Mouse (Mus musculus): ENCODE measurements at regions not wholly inside any gene's neighbourhood (a gene's known extent, or its start where the extent isn't known, plus 50 kb on each side); places are given as distances from the start of the nearest gene placed in this dataset.

DNA sequence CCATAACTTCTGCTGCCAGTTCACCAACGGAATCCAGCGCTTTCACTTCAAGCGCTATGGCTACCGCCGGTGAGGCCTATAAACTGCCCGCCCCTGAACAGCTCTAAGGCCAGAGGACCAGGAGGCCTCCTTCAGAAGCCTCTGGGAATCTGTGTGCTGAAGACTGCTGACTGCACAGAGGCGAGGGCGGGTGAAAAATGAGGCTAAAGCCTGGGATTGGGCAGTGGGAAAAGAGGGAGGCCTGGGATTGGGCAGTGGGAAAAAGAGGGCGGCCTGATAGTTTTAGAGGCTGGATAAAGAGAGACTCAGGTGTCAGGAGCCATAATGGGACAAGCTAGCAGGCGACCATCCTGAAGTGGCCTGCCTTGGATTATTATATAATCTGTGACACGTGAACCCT, 80.8 kb downstream of the Plekhb2 start:
- Histone ChIP-seq H3K27me3 (ENCODE audit: control insufficient read depth, insufficient read depth, low read length) (no peaks in the 10 kb centered on the region), H3K9me3 (replicated peaks; ENCODE audit: control insufficient read depth, low read length) (peaks cover 10% of the 10 kb centered on the region), H3K4me1 (ENCODE audit: control insufficient read depth, insufficient read depth, low read length) (no peaks in the 10 kb centered on the region), H3K27ac (ENCODE audit: low read length) (no peak overlapping the region), H3K4me3 (replicated peaks; ENCODE audit: low read length) (no peak overlapping the region), H3K36me3 (ENCODE audit: control insufficient read depth, insufficient read depth, low read length) (no peaks in the 10 kb centered on the region), H3K4me2 (ENCODE audit: low read depth, low read length) (no peak overlapping the region), H3K9ac (ENCODE audit: low read length) (no peak overlapping the region)
- no peak for ATAC-seq (ENCODE audit: insufficient read depth, low FRiP score)
- whole genome bisulfite sequencing: 93% methylated on average over 11 of the region's 11 CpGs

DNA sequence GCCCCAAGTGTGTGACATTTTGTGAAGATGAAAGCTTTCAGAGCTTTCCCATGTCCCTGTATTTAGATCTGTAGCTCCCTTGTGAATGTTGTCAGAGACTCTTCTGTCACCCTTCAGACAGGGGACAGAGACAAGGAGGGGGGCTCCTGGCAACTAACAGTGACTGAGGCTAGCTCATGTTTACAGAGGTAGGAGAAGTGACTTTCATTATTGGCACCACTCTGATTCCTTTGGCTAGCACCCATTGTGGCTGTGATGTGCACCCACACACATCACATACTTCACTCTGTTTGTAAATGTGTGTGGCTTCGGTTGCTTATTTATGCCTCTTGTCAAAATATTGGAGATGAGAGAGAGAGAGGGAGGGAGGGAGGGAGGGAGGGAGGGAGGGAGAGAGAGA, 93.4 kb downstream of the Plekhb2 start:
- Histone ChIP-seq H3K4me2 (ENCODE audit: low read depth, low read length) (no peak overlapping the region), H3K4me3 (replicated peaks; ENCODE audit: low read length) (no peak overlapping the region), H3K9me3 (replicated peaks; ENCODE audit: control insufficient read depth, low read length) (no peaks in the 10 kb centered on the region; the same call in 1 of the 2 replicates), H3K9ac (ENCODE audit: low read length) (no peak overlapping the region), H3K4me1 (ENCODE audit: control insufficient read depth, insufficient read depth, low read length) (no peaks in the 10 kb centered on the region), H3K36me3 (ENCODE audit: control insufficient read depth, insufficient read depth, low read length) (no peaks in the 10 kb centered on the region), H3K27ac (ENCODE audit: low read length) (no peak overlapping the region), H3K27me3 (ENCODE audit: control insufficient read depth, insufficient read depth, low read length) (no peaks in the 10 kb centered on the region)
- 83% methylated on average over 1 of the region's 1 CpGs for WGBS
- ATAC-seq (ENCODE audit: insufficient read depth, low FRiP score): no peak

- H3K27ac ChIP-seq (ENCODE audit: low read length): no peak overlapping the region
- WGBS: 74% methylated on average over 19 of the region's 19 CpGs
- H3K9ac ChIP-seq (ENCODE audit: low read length): no peak overlapping the region
- no peaks in the 10 kb centered on the region for H3K4me1 ChIP-seq (ENCODE audit: control insufficient read depth, insufficient read depth, low read length)
- ATAC-seq (ENCODE audit: insufficient read depth, low FRiP score): no peak
- H3K36me3 ChIP-seq (ENCODE audit: control insufficient read depth, insufficient read depth, low read length): no peaks in the 10 kb centered on the region
- no peaks in the 10 kb centered on the region for H3K27me3 ChIP-seq (ENCODE audit: control insufficient read depth, insufficient read depth, low read length)
- H3K4me2 ChIP-seq (ENCODE audit: low read depth, low read length): no peak overlapping the region
- H3K9me3 ChIP-seq (replicated peaks; ENCODE audit: control insufficient read depth, low read length): no peaks in the 10 kb centered on the region; the same call in 1 of the 2 replicates
- H3K4me3 ChIP-seq (replicated peaks; ENCODE audit: low read length): no peak overlapping the region
Measured at GRCm38 (mm10) chr1:34961633-34962507, 112.1 kb downstream of the Plekhb2 start.

- Histone ChIP-seq H3K27ac (ENCODE audit: low read length) (no peak overlapping the region), H3K4me2 (ENCODE audit: low read depth, low read length) (no peak overlapping the region), H3K9ac (ENCODE audit: low read length) (no peak overlapping the region), H3K36me3 (ENCODE audit: control insufficient read depth, insufficient read depth, low read length) (no peaks in the 10 kb centered on the region), H3K4me1 (ENCODE audit: control insufficient read depth, insufficient read depth, low read length) (no peaks in the 10 kb centered on the region), H3K4me3 (replicated peaks; ENCODE audit: low read length) (no peak overlapping the region), H3K9me3 (replicated peaks; ENCODE audit: control insufficient read depth, low read length) (no peaks in the 10 kb centered on the region; the same call in 1 of the 2 replicates), H3K27me3 (ENCODE audit: control insufficient read depth, insufficient read depth, low read length) (no peaks in the 10 kb centered on the region)
- WGBS: 74% methylated on average over 6 of the region's 6 CpGs
- no peak for ATAC-seq (ENCODE audit: insufficient read depth, low FRiP score)
Measured at GRCm38 (mm10) chr1:34962508-34962885, 112.7 kb downstream of the Plekhb2 start.

DNA sequence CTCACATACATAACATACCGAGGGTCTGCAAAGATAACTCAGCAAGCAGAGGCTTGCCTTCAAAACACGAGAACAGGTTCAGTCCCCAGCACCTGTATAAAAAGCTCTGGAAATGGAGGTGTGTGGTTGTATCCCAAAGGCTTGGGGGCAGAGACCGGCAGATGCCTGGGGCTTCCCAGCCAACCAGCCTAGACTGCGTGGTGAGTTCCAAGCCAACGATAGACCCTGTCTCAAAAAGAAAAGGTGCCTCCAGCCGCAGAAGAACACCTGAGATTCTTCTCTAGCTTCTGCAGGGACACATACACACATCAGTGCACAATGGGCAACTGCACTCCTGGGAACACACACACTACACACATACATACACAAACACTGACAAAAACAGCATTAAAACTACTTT, 125.0 kb downstream of the Plekhb2 start:
- no peaks in the 10 kb centered on the region for H3K27me3 ChIP-seq (ENCODE audit: control insufficient read depth, insufficient read depth, low read length)
- H3K4me1 ChIP-seq (ENCODE audit: control insufficient read depth, insufficient read depth, low read length): no peaks in the 10 kb centered on the region
- 83% methylated on average over 6 of the region's 6 CpGs for whole genome bisulfite sequencing
- H3K4me2 ChIP-seq (ENCODE audit: low read depth, low read length): no peak overlapping the region
- ATAC-seq (ENCODE audit: insufficient read depth, low FRiP score): no peak
- no peak overlapping the region for H3K9ac ChIP-seq (ENCODE audit: low read length)
- peaks cover 3% of the 10 kb centered on the region for H3K9me3 ChIP-seq (replicated peaks; ENCODE audit: control insufficient read depth, low read length)
- H3K27ac ChIP-seq (ENCODE audit: low read length): no peak overlapping the region
- no peak overlapping the region for H3K4me3 ChIP-seq (replicated peaks; ENCODE audit: low read length)
- H3K36me3 ChIP-seq (ENCODE audit: control insufficient read depth, insufficient read depth, low read length): no peaks in the 10 kb centered on the region

- 92% methylated on average over 10 of the region's 10 CpGs for WGBS
- H3K9me3 ChIP-seq (replicated peaks; ENCODE audit: control insufficient read depth, low read length): peaks cover 3% of the 10 kb centered on the region
- no peak overlapping the region for H3K27ac ChIP-seq (ENCODE audit: low read length)
- no peaks in the 10 kb centered on the region for H3K27me3 ChIP-seq (ENCODE audit: control insufficient read depth, insufficient read depth, low read length)
- H3K4me1 ChIP-seq (ENCODE audit: control insufficient read depth, insufficient read depth, low read length): no peaks in the 10 kb centered on the region
- no peaks in the 10 kb centered on the region for H3K36me3 ChIP-seq (ENCODE audit: control insufficient read depth, insufficient read depth, low read length)
- H3K4me3 ChIP-seq (replicated peaks; ENCODE audit: low read length): no peak overlapping the region
- no peak overlapping the region for H3K9ac ChIP-seq (ENCODE audit: low read length)
- ATAC-seq (ENCODE audit: insufficient read depth, low FRiP score): no peak
- no peak overlapping the region for H3K4me2 ChIP-seq (ENCODE audit: low read depth, low read length)
Measured at GRCm38 (mm10) chr1:34978156-34978555, 128.4 kb downstream of the Plekhb2 start.

DNA sequence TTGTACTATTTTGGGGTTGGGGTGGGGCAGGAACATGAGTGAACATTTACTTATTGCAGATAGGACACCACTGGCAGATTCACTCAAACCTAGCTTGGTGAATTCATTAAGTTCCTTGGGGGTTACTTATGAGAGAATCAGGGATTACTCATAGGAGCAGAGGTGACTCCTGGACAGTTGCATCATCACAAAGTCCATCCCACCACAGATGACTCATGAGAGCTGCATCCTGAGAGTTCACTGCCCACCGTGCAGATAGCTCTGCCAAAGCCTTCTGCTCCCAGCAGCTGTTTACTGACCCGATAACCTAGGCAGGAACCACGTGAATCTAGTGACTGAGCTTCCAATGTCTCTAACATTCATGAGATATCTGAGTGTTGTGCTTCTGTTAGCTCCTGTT, 129.6 kb downstream of the Plekhb2 start:
- Histone ChIP-seq H3K27ac (ENCODE audit: low read length) (no peak overlapping the region), H3K9me3 (replicated peaks; ENCODE audit: control insufficient read depth, low read length) (peaks cover 3% of the 10 kb centered on the region), H3K9ac (ENCODE audit: low read length) (no peak overlapping the region), H3K36me3 (ENCODE audit: control insufficient read depth, insufficient read depth, low read length) (no peaks in the 10 kb centered on the region), H3K4me3 (replicated peaks; ENCODE audit: low read length) (no peak overlapping the region), H3K27me3 (ENCODE audit: control insufficient read depth, insufficient read depth, low read length) (no peaks in the 10 kb centered on the region), H3K4me2 (ENCODE audit: low read depth, low read length) (no peak overlapping the region), H3K4me1 (ENCODE audit: control insufficient read depth, insufficient read depth, low read length) (no peaks in the 10 kb centered on the region)
- WGBS: 57% methylated on average over 3 of the region's 3 CpGs
- no peak for ATAC-seq (ENCODE audit: insufficient read depth, low FRiP score)

DNA sequence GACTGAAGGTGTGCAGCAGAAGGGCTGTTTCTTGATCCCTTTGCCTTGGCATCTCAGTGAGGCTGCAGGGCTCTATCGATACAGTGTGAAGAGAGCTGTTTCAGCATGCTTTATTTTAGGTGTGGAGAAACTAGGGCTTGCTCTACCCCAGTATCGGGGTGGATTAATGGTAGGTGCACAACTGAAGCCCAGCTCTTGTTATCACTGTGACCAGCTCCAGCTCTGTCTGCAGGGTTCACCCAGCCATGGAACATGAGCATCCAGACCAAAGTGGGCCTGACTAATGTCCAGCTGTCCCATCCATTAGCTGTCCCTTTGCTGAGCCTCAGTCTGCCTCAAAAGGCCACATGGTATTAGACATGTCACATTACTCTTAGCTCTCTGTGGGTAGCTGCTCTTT, 132.2 kb downstream of the Plekhb2 start:
- H3K4me1 ChIP-seq (ENCODE audit: control insufficient read depth, insufficient read depth, low read length): no peaks in the 10 kb centered on the region
- 95% methylated on average over 2 of the region's 2 CpGs for WGBS
- peaks cover 3% of the 10 kb centered on the region for H3K9me3 ChIP-seq (replicated peaks; ENCODE audit: control insufficient read depth, low read length)
- H3K4me2 ChIP-seq (ENCODE audit: low read depth, low read length): no peak overlapping the region
- H3K27me3 ChIP-seq (ENCODE audit: control insufficient read depth, insufficient read depth, low read length): no peaks in the 10 kb centered on the region
- H3K4me3 ChIP-seq (replicated peaks; ENCODE audit: low read length): no peak overlapping the region
- no peak overlapping the region for H3K9ac ChIP-seq (ENCODE audit: low read length)
- no peak overlapping the region for H3K27ac ChIP-seq (ENCODE audit: low read length)
- no peaks in the 10 kb centered on the region for H3K36me3 ChIP-seq (ENCODE audit: control insufficient read depth, insufficient read depth, low read length)
- no peak for ATAC-seq (ENCODE audit: insufficient read depth, low FRiP score)

GRCm38 (mm10) chr1:34982966-34983365, 133.2 kb downstream of the Plekhb2 start:
- Histone ChIP-seq H3K36me3 (ENCODE audit: control insufficient read depth, insufficient read depth, low read length) (no peaks in the 10 kb centered on the region), H3K27ac (ENCODE audit: low read length) (no peak overlapping the region), H3K4me2 (ENCODE audit: low read depth, low read length) (no peak overlapping the region), H3K27me3 (ENCODE audit: control insufficient read depth, insufficient read depth, low read length) (no peaks in the 10 kb centered on the region), H3K4me1 (ENCODE audit: control insufficient read depth, insufficient read depth, low read length) (no peaks in the 10 kb centered on the region), H3K9ac (ENCODE audit: low read length) (no peak overlapping the region), H3K4me3 (replicated peaks; ENCODE audit: low read length) (no peak overlapping the region), H3K9me3 (replicated peaks; ENCODE audit: control insufficient read depth, low read length) (peaks cover 2% of the 10 kb centered on the region)
- ATAC-seq (ENCODE audit: insufficient read depth, low FRiP score): no peak
- WGBS: 72% methylated on average over 2 of the region's 2 CpGs

Data from stomach, embryonic 16.5 days (tissue).